Mouse (Mus musculus): ENCODE results near the gene Leo1. TPM values are rescaled to one million over a fixed set of nuclear protein-coding genes. Genes with fewer than 3 reads are reported as not detected.

Leo1 gene
- polyA plus RNA-seq, 1 experiment from 2014 or later: 34.9 TPM

DNA sequence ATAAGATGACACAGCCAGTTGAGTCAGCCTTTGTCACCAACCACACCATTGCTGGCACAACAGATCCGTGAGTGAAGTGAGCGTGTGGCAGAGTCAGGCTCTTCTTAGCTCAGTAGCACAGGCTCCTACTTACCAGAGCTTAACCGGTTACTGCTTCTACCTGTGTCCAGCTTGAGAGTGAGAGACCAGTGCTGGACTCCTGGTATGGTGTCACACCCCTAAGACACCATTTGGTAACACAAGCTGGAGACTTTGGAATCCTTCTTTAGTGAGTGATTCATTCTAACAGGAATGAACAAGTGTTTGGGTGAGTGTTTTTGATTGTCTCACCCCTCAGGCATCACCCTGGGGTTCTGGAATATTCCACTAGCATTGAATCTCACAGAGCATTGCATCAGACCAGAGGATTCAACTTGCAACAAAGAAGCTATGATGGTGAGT, 19.1 kb upstream of the Leo1 start:
- Histone ChIP-seq H3K27me3 (replicated peaks; ENCODE audit: control insufficient read depth, insufficient read depth, low read length) (no peaks in the 10 kb centered on the region), H3K4me1 (ENCODE audit: control insufficient read depth, insufficient read depth, low read length) (no peaks in the 10 kb centered on the region), H3K36me3 (ENCODE audit: control insufficient read depth, insufficient read depth, low read length) (no peaks in the 10 kb centered on the region), H3K4me2 (ENCODE audit: low read depth, low read length) (no peak overlapping the region), H3K4me3 (ENCODE audit: low read depth, low read length) (no peak overlapping the region), H3K9ac (ENCODE audit: low read depth, low read length) (no peak overlapping the region), H3K27ac (replicated peaks; ENCODE audit: low read depth, low read length) (no peak overlapping the region), H3K9me3 (ENCODE audit: control insufficient read depth, low read length) (no peaks in the 10 kb centered on the region)
- ATAC-seq (ENCODE audit: low read depth) (no peak), DNase-seq (ENCODE audit: low spot score) (no peak)
- 92% methylated on average over 3 of the region's 3 CpGs for WGBS

DNA sequence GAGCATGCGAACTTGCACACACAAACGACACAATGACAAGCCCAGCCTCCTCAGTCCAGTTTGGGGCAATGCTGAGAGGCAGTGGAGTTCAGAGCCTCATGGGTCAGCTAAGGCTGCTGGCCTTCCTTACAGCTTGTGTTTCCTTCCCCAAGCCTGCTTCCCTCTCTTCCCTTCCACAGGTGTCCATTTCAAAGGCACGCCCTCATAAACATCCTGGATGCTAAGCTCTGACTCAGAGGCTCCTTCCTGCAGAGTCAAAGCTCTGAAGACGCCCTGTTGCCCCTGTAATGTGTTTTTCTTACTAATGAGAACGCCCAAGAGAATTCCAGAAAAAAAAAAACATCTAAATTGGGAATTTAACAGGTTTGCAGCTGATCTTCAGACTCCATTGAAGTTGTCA, 17.6 kb upstream of the Leo1 start:
- Histone ChIP-seq H3K9me3 (ENCODE audit: control insufficient read depth, low read length) (no peaks in the 10 kb centered on the region), H3K9ac (ENCODE audit: low read depth, low read length) (no peak overlapping the region), H3K4me1 (ENCODE audit: control insufficient read depth, insufficient read depth, low read length) (no peaks in the 10 kb centered on the region), H3K27me3 (replicated peaks; ENCODE audit: control insufficient read depth, insufficient read depth, low read length) (no peaks in the 10 kb centered on the region), H3K36me3 (ENCODE audit: control insufficient read depth, insufficient read depth, low read length) (no peaks in the 10 kb centered on the region), H3K27ac (replicated peaks; ENCODE audit: low read depth, low read length) (no peak overlapping the region), H3K4me2 (ENCODE audit: low read depth, low read length) (no peak overlapping the region), H3K4me3 (ENCODE audit: low read depth, low read length) (no peak overlapping the region)
- WGBS: 63% methylated on average over 5 of the region's 5 CpGs
- DNase-seq (ENCODE audit: low spot score) (no peak), ATAC-seq (ENCODE audit: low read depth) (no peak)

DNA sequence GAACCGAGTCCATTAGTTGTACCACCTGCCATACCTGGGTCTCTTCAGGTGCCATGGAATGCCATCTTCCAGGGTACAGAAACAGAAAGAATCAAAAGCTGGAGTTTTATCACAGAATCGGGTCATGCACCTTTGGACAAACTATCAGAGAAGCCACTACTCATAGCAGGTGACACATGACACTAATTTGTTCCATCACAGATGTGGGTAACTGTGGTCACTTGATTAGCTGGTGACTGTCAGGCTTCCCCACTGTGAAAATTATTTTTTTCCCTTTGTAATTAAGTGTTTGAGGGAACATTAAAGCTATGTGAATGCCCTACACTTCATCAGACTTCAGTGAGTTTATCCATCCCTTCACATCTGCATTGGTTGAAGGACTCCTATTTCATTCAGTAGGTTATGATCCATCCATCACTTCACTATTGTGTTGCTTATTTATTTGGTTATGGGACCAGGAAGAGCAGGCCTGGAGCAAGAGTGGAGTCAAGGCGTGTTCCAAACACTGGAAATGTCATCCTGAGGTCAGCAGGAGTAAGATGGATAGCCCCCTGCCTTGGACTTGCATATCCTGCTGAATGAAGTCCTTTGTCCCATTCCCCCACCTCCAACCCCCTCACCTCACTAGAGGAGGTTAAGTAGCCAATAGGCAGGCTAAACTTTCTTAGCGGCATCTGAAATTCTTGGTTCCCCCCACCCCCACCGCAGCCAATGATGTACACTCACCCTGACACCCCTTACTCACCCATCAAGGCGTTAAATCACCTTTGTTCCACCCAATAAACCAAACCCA, 16.8 kb upstream of the Leo1 start:
- DNase-seq (ENCODE audit: low spot score): no peak
- WGBS: 64% methylated on average over 6 of the region's 6 CpGs
- H3K4me3 ChIP-seq (ENCODE audit: low read depth, low read length): no peak overlapping the region
- no peak overlapping the region for H3K4me2 ChIP-seq (ENCODE audit: low read depth, low read length)
- no peak for ATAC-seq (ENCODE audit: low read depth)
- H3K36me3 ChIP-seq (ENCODE audit: control insufficient read depth, insufficient read depth, low read length): no peaks in the 10 kb centered on the region
- no peak overlapping the region for H3K9ac ChIP-seq (ENCODE audit: low read depth, low read length)
- no peaks in the 10 kb centered on the region for H3K4me1 ChIP-seq (ENCODE audit: control insufficient read depth, insufficient read depth, low read length)
- no peaks in the 10 kb centered on the region for H3K27me3 ChIP-seq (replicated peaks; ENCODE audit: control insufficient read depth, insufficient read depth, low read length)
- no peak overlapping the region for H3K27ac ChIP-seq (replicated peaks; ENCODE audit: low read depth, low read length)
- H3K9me3 ChIP-seq (ENCODE audit: control insufficient read depth, low read length): no peaks in the 10 kb centered on the region

DNA sequence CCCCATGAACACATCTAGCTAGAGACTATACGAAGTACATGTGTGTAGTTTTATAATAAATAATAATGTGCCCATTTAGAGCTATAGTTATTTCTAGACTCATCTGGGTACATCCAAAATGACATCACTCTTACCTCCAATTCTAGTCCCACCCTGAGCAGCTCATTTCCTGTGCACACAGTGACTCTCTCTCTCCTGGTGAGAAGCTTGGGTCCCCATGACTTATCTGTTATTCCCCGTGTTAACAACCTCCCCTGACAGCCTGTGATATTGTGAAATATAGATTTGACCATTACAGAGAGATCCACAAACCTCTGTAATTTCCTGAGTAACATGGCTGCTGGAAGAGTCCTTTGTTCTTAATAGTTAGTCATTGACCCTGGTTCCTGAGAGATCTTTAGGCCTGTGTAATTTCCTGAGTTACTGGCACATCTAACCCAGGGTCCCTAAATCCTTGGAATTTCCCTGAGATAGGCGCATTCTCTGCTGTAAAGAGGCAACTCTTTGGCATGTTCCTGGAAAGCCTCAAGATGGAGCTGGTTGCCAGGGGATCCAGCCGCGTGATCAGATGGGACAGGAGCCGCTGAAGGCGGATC, 15.4 kb upstream of the Leo1 start:
- Histone ChIP-seq H3K27ac (replicated peaks; ENCODE audit: low read depth, low read length) (no peak overlapping the region), H3K4me1 (ENCODE audit: control insufficient read depth, insufficient read depth, low read length) (no peaks in the 10 kb centered on the region; the same call in 1 of the 2 replicates), H3K36me3 (ENCODE audit: control insufficient read depth, insufficient read depth, low read length) (no peaks in the 10 kb centered on the region), H3K4me3 (ENCODE audit: low read depth, low read length) (no peak overlapping the region), H3K27me3 (replicated peaks; ENCODE audit: control insufficient read depth, insufficient read depth, low read length) (no peaks in the 10 kb centered on the region), H3K9ac (ENCODE audit: low read depth, low read length) (no peak overlapping the region), H3K4me2 (ENCODE audit: low read depth, low read length) (no peak overlapping the region), H3K9me3 (ENCODE audit: control insufficient read depth, low read length) (no peaks in the 10 kb centered on the region)
- DNase-seq (ENCODE audit: low spot score): no peak
- WGBS: 81% methylated on average over 7 of the region's 7 CpGs
- no peak for ATAC-seq (ENCODE audit: low read depth)

DNA sequence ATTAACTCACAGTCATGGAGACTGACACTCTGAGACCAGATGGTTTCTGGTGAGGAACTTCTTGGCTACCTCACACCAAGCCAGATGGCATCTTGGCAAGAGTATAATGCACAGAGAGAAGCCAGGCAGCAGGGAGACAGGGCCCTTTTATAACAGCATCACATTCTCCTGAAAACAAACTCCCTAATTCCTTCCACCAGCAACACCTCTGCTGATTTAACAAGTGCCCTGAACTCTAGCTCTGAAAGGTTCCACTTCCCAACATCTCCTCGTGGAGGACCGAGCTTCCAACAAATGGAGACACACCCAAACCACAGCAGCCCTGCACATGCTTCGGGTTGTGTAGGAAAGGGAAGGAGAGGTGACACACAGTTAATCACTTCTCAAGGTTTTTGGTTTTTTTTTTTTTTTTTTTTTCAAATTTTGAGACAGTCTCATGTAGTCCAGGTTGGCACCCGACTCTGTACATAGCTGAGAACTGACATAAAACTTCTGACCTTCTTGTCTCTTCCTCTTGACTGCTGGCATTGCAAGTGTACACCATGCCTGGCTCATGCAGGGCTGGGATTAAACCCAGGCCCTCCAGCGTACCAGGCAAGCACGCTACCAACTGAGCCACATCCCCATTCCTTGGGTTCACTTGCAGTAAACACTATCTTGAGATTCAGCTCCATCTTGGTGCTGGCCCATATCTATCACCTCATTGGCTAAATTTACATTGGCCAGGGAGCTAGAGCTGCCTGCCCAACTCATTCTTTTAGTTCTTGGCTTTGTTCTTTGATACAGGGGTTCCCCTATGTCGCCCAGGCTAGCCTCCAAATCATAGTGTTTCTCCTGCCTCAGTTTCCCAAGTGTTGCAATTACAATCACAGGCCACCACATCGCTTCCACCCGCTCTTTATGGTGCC, 13.7 kb upstream of the Leo1 start:
- Histone ChIP-seq H3K4me2 (ENCODE audit: low read depth, low read length) (no peak overlapping the region), H3K4me3 (ENCODE audit: low read depth, low read length) (no peak overlapping the region), H3K9ac (ENCODE audit: low read depth, low read length) (no peak overlapping the region), H3K4me1 (ENCODE audit: control insufficient read depth, insufficient read depth, low read length) (peaks cover 5% of the 10 kb centered on the region), H3K27me3 (replicated peaks; ENCODE audit: control insufficient read depth, insufficient read depth, low read length) (no peaks in the 10 kb centered on the region), H3K36me3 (ENCODE audit: control insufficient read depth, insufficient read depth, low read length) (no peaks in the 10 kb centered on the region), H3K9me3 (ENCODE audit: control insufficient read depth, low read length) (no peaks in the 10 kb centered on the region), H3K27ac (replicated peaks; ENCODE audit: low read depth, low read length) (no peak overlapping the region)
- ATAC-seq (ENCODE audit: low read depth) (no peak), DNase-seq (ENCODE audit: low spot score) (no peak)
- WGBS: 74% methylated on average over 9 of the region's 9 CpGs

DNA sequence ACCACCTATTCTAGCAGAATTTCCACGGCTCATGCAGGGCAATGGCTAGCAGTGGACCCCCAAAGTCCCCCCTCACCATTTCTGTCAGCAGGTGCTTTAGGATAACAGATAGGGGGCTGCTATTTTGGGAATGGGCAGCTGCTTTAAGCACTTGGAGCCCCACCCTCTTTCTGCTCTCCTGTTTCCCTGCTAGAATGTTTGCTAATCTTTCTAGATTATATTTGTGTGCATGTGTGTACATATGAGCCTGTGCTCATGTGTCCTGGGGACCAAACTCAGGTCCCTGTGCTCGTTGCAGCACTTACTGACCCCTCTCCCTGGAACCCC, 13.1 kb upstream of the Leo1 start:
- Histone ChIP-seq H3K4me3 (ENCODE audit: low read depth, low read length) (no peak overlapping the region), H3K9me3 (ENCODE audit: control insufficient read depth, low read length) (no peaks in the 10 kb centered on the region), H3K27me3 (replicated peaks; ENCODE audit: control insufficient read depth, insufficient read depth, low read length) (no peaks in the 10 kb centered on the region), H3K36me3 (ENCODE audit: control insufficient read depth, insufficient read depth, low read length) (no peaks in the 10 kb centered on the region), H3K9ac (ENCODE audit: low read depth, low read length) (no peak overlapping the region), H3K4me2 (ENCODE audit: low read depth, low read length) (no peak overlapping the region), H3K4me1 (ENCODE audit: control insufficient read depth, insufficient read depth, low read length) (peaks cover 5% of the 10 kb centered on the region), H3K27ac (replicated peaks; ENCODE audit: low read depth, low read length) (no peak overlapping the region)
- no peak for DNase-seq (ENCODE audit: low spot score)
- ATAC-seq (ENCODE audit: low read depth): no peak
- 60% methylated on average over 2 of the region's 2 CpGs for WGBS

DNA sequence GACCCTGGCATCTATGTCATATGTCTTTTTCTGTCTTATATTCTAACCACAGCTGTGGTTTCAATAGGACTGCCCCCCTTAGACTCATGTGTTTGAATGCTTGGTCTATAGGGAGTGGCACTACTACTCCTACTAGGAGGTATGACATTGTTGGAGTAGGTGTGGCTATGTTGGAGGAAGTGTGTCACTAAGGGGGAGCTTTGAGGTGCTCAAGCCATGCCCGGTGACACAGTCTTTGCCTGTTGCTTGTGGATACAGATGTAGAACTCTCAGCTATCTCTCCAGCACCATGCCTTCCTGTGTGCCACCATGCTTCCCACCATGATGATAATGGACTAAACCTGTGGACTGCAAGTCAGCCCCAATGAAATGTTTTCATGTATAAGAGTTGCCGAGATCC, 12.3 kb upstream of the Leo1 start:
- DNase-seq (ENCODE audit: low spot score) (no peak), ATAC-seq (ENCODE audit: low read depth) (no peak)
- Histone ChIP-seq H3K27me3 (replicated peaks; ENCODE audit: control insufficient read depth, insufficient read depth, low read length) (no peaks in the 10 kb centered on the region), H3K9me3 (ENCODE audit: control insufficient read depth, low read length) (no peaks in the 10 kb centered on the region), H3K36me3 (ENCODE audit: control insufficient read depth, insufficient read depth, low read length) (no peaks in the 10 kb centered on the region), H3K4me2 (ENCODE audit: low read depth, low read length) (no peak overlapping the region), H3K9ac (ENCODE audit: low read depth, low read length) (no peak overlapping the region), H3K27ac (replicated peaks; ENCODE audit: low read depth, low read length) (no peak overlapping the region), H3K4me3 (ENCODE audit: low read depth, low read length) (no peak overlapping the region), H3K4me1 (ENCODE audit: control insufficient read depth, insufficient read depth, low read length) (peaks cover 5% of the 10 kb centered on the region)
- WGBS: 92% methylated on average over 2 of the region's 2 CpGs

DNA sequence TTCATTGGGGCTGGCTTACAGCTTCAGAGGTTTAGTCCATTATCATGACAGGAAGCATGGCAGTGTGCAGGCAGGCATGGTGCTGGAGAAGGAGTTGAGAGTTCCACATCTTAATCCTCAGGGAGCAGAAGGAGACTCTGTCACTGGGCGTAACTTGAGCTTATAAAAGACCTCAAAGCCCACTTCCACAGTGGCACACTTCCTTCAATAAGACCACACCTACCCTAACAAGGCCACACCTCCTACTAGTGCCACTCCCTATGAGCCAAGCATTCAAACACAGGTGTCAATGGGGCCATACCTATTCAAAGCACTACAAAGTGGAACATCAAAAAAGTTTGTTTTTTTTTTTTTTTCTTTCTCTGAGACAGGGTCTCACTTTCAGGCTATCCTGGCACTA, 11.7 kb upstream of the Leo1 start:
- Histone ChIP-seq H3K9me3 (ENCODE audit: control insufficient read depth, low read length) (no peaks in the 10 kb centered on the region), H3K4me2 (ENCODE audit: low read depth, low read length) (no peak overlapping the region), H3K27me3 (replicated peaks; ENCODE audit: control insufficient read depth, insufficient read depth, low read length) (no peaks in the 10 kb centered on the region), H3K4me1 (ENCODE audit: control insufficient read depth, insufficient read depth, low read length) (peaks cover 5% of the 10 kb centered on the region), H3K4me3 (ENCODE audit: low read depth, low read length) (no peak overlapping the region), H3K9ac (ENCODE audit: low read depth, low read length) (no peak overlapping the region), H3K36me3 (ENCODE audit: control insufficient read depth, insufficient read depth, low read length) (no peaks in the 10 kb centered on the region), H3K27ac (replicated peaks; ENCODE audit: low read depth, low read length) (no peak overlapping the region)
- ATAC-seq (ENCODE audit: low read depth) (no peak), DNase-seq (ENCODE audit: low spot score) (no peak)
- 100% methylated on average over 1 of the region's 1 CpGs for WGBS
